Mouse (Mus musculus): Measurements from ENCODE around the gene Slc17a7. TPM values are rescaled to one million over a fixed set of nuclear protein-coding genes. Genes with fewer than 3 reads are reported as not detected.
A peak's percentile ranks its signal among the peaks of the same experiment; 100 is the strongest.

Slc17a7 gene
- polyA plus RNA-seq, 1 experiment from 2014 or later = 3.6 TPM

DNA sequence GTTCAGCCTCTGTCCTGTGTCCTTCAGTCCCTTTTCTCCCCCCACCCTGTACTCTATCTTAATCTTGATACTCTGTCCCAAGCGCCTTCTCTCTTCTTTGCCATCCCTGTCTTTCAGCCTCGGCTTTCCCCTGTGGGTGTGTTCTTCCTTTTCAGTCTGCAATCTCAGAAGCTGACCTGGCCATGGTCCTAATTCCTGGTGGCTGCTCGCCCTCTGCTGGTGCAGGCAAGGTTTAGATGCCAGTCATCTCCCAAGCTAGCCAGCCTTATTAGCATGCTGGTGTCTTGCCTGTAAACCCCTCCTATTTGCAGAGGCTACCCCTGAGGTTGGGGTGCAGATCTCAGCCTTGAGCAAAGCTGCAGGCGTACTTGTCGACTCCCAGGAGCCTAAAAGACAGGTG is 34.7 kb downstream of the Slc17a7 start:
- Histone ChIP-seq H3K4me3 (ENCODE audit: low read depth, low read length) (no peak overlapping the region), H3K9ac (ENCODE audit: low read length) (no peak overlapping the region), H3K27me3 (ENCODE audit: control insufficient read depth, insufficient read depth, low read length) (no peaks in the 10 kb centered on the region), H3K4me2 (ENCODE audit: low read depth, low read length, severe bottlenecking) (no peak overlapping the region), H3K9me3 (ENCODE audit: control insufficient read depth, low read length) (no peaks in the 10 kb centered on the region), H3K4me1 (replicated peaks; ENCODE audit: control insufficient read depth, insufficient read depth, low read length) (0 out of 2 replicates have a peak, but pooled peaks cover 3% of the 10 kb centered on the region), H3K27ac (ENCODE audit: low read depth, low read length) (no peak overlapping the region), H3K36me3 (ENCODE audit: control insufficient read depth, insufficient read depth, low read length) (no peaks in the 10 kb centered on the region)
- no peak for ATAC-seq (replicated peaks; ENCODE audit: low FRiP score)
- WGBS = 18% methylated on average over 5 of the region's 5 CpGs
- peak; percentile 80 for DNase-seq (ENCODE audit: low spot score)

GRCm38 (mm10) chr7:45198961-45199360 is 35.2 kb downstream of the Slc17a7 start:
- 85% methylated on average over 11 of the region's 11 CpGs for WGBS
- Histone ChIP-seq H3K36me3 (ENCODE audit: control insufficient read depth, insufficient read depth, low read length) (no peaks in the 10 kb centered on the region), H3K27ac (ENCODE audit: low read depth, low read length) (no peak overlapping the region), H3K9me3 (ENCODE audit: control insufficient read depth, low read length) (no peaks in the 10 kb centered on the region), H3K4me1 (replicated peaks; ENCODE audit: control insufficient read depth, insufficient read depth, low read length) (0 out of 2 replicates have a peak, but pooled peaks cover 3% of the 10 kb centered on the region), H3K4me2 (ENCODE audit: low read depth, low read length, severe bottlenecking) (no peak overlapping the region), H3K27me3 (ENCODE audit: control insufficient read depth, insufficient read depth, low read length) (no peaks in the 10 kb centered on the region), H3K4me3 (ENCODE audit: low read depth, low read length) (no peak overlapping the region), H3K9ac (ENCODE audit: low read length) (no peak overlapping the region)
- no peak for ATAC-seq (replicated peaks; ENCODE audit: low FRiP score)
- no peak for DNase-seq (ENCODE audit: low spot score)

GRCm38 (mm10) chr7:45202654-45203053 is 38.9 kb downstream of the Slc17a7 start:
- 58% methylated on average over 10 of the region's 10 CpGs for WGBS
- H3K4me1 ChIP-seq (replicated peaks; ENCODE audit: control insufficient read depth, insufficient read depth, low read length) = 0 out of 2 replicates have a peak, but pooled peaks cover 3% of the 10 kb centered on the region
- no peak for DNase-seq (ENCODE audit: low spot score)
- H3K4me3 ChIP-seq (ENCODE audit: low read depth, low read length) = no peak overlapping the region
- no peak overlapping the region for H3K27ac ChIP-seq (ENCODE audit: low read depth, low read length)
- H3K9me3 ChIP-seq (ENCODE audit: control insufficient read depth, low read length) = no peaks in the 10 kb centered on the region
- ATAC-seq (replicated peaks; ENCODE audit: low FRiP score) = no peak
- no peaks in the 10 kb centered on the region for H3K36me3 ChIP-seq (ENCODE audit: control insufficient read depth, insufficient read depth, low read length)
- H3K9ac ChIP-seq (ENCODE audit: low read length) = no peak overlapping the region
- H3K4me2 ChIP-seq (ENCODE audit: low read depth, low read length, severe bottlenecking) = no peak overlapping the region
- H3K27me3 ChIP-seq (ENCODE audit: control insufficient read depth, insufficient read depth, low read length) = no peaks in the 10 kb centered on the region

GRCm38 (mm10) chr7:45204380-45205143 is 40.8 kb downstream of the Slc17a7 start, which contains the start of gene Ccdc155:
TSS of gene Ccdc155 (minus strand) at chr7:45204892.
- Histone ChIP-seq H3K4me2 (ENCODE audit: low read depth, low read length, severe bottlenecking) (peak within 1 kb of the TSS; percentile 44), H3K4me1 (replicated peaks; ENCODE audit: control insufficient read depth, insufficient read depth, low read length) (no peaks in the 10 kb centered on the region), H3K9me3 (ENCODE audit: control insufficient read depth, low read length) (no peaks in the 10 kb centered on the region), H3K9ac (ENCODE audit: low read length) (peak within 1 kb of the TSS; percentile 46), H3K27ac (ENCODE audit: low read depth, low read length) (no peak within 1 kb of the TSS), H3K36me3 (ENCODE audit: control insufficient read depth, insufficient read depth, low read length) (no peaks in the 10 kb centered on the region), H3K4me3 (ENCODE audit: low read depth, low read length) (peak within 1 kb of the TSS; percentile 35), H3K27me3 (ENCODE audit: control insufficient read depth, insufficient read depth, low read length) (no peaks in the 10 kb centered on the region)
- peak; percentile 98 for ATAC-seq (replicated peaks; ENCODE audit: low FRiP score)
- peak; percentile 98 for DNase-seq (ENCODE audit: low spot score)
- 9% methylated on average over 42 of the region's 44 CpGs for WGBS

DNA sequence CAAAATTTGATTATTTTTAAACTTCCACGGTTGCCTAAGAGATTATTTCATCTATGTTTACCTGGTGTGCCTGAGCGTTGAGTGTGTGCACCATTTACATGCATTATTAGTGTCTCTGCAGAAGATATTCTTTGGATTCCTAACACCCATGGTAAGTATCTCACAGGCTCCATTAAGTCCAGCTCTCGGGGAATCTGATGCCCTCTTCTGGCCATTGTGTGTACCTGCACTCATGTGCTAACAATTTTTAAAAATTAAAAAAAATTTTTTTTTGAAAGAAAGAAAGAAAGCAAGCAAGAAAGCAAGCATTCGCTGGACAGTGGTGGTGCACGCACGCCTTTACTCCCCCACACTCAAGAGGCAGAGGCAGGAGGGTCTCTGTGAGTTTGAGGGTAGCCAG is 44.5 kb downstream of the Slc17a7 start:
- H3K9ac ChIP-seq (ENCODE audit: low read length) = no peak overlapping the region
- H3K27me3 ChIP-seq (ENCODE audit: control insufficient read depth, insufficient read depth, low read length) = peaks cover 17% of the 10 kb centered on the region
- DNase-seq (ENCODE audit: low spot score) (no peak), ATAC-seq (replicated peaks; ENCODE audit: low FRiP score) (no peak)
- no peak overlapping the region for H3K27ac ChIP-seq (ENCODE audit: low read depth, low read length)
- no peaks in the 10 kb centered on the region for H3K9me3 ChIP-seq (ENCODE audit: control insufficient read depth, low read length)
- H3K4me2 ChIP-seq (ENCODE audit: low read depth, low read length, severe bottlenecking) = no peak overlapping the region
- WGBS = 84% methylated on average over 6 of the region's 6 CpGs
- no peaks in the 10 kb centered on the region for H3K4me1 ChIP-seq (replicated peaks; ENCODE audit: control insufficient read depth, insufficient read depth, low read length)
- no peak overlapping the region for H3K4me3 ChIP-seq (ENCODE audit: low read depth, low read length)
- H3K36me3 ChIP-seq (ENCODE audit: control insufficient read depth, insufficient read depth, low read length) = no peaks in the 10 kb centered on the region

- Histone ChIP-seq H3K9me3 (ENCODE audit: control insufficient read depth, low read length) (no peaks in the 10 kb centered on the region), H3K4me2 (ENCODE audit: low read depth, low read length, severe bottlenecking) (no peak overlapping the region), H3K4me1 (replicated peaks; ENCODE audit: control insufficient read depth, insufficient read depth, low read length) (no peaks in the 10 kb centered on the region), H3K27me3 (ENCODE audit: control insufficient read depth, insufficient read depth, low read length) (peaks cover 17% of the 10 kb centered on the region), H3K36me3 (ENCODE audit: control insufficient read depth, insufficient read depth, low read length) (no peaks in the 10 kb centered on the region), H3K27ac (ENCODE audit: low read depth, low read length) (no peak overlapping the region), H3K9ac (ENCODE audit: low read length) (no peak overlapping the region), H3K4me3 (ENCODE audit: low read depth, low read length) (no peak overlapping the region)
- WGBS = 81% methylated on average over 10 of the region's 10 CpGs
- ATAC-seq (replicated peaks; ENCODE audit: low FRiP score) (no peak), DNase-seq (ENCODE audit: low spot score) (no peak)
Measured at GRCm38 (mm10) chr7:45211070-45211469, 47.3 kb downstream of the Slc17a7 start.

GRCm38 (mm10) chr7:45211851-45212251 is 48.1 kb downstream of the Slc17a7 start, which contains the start of gene Dkkl1:
TSS of gene Dkkl1 (minus strand) at chr7:45212147.
- no peak within 1 kb of the TSS for H3K4me2 ChIP-seq (ENCODE audit: low read depth, low read length, severe bottlenecking)
- ATAC-seq (replicated peaks; ENCODE audit: low FRiP score) (no peak), DNase-seq (ENCODE audit: low spot score) (no peak)
- no peaks in the 10 kb centered on the region for H3K4me1 ChIP-seq (replicated peaks; ENCODE audit: control insufficient read depth, insufficient read depth, low read length)
- H3K36me3 ChIP-seq (ENCODE audit: control insufficient read depth, insufficient read depth, low read length) = no peaks in the 10 kb centered on the region
- H3K9ac ChIP-seq (ENCODE audit: low read length) = no peak within 1 kb of the TSS
- 8% methylated on average over 17 of the region's 17 CpGs for WGBS
- no peak within 1 kb of the TSS for H3K27ac ChIP-seq (ENCODE audit: low read depth, low read length)
- H3K9me3 ChIP-seq (ENCODE audit: control insufficient read depth, low read length) = no peaks in the 10 kb centered on the region
- H3K27me3 ChIP-seq (ENCODE audit: control insufficient read depth, insufficient read depth, low read length) = peaks cover 17% of the 10 kb centered on the region
- no peak within 1 kb of the TSS for H3K4me3 ChIP-seq (ENCODE audit: low read depth, low read length)

DNA sequence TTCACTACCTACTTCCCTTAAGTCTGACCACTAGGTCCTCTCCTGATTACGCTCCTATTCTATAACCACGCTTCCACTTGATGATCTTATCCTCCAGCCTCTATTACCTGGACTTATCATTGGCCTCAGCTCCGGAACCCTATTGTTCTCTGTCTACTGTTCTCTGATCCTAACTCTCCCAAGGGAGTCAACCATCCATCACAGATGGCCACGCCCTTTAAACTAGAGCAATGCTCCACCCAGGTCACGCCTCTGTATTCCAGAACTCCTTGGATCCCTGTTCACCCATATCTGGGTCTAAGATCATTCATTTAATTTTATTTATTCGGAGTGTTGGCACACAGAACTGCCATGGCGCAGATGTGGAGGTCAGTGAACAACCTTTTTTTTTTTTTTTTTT is 48.6 kb downstream of the Slc17a7 start:
- no peak for DNase-seq (ENCODE audit: low spot score)
- H3K27me3 ChIP-seq (ENCODE audit: control insufficient read depth, insufficient read depth, low read length) = peaks cover 17% of the 10 kb centered on the region
- 73% methylated on average over 7 of the region's 7 CpGs for WGBS

DNA sequence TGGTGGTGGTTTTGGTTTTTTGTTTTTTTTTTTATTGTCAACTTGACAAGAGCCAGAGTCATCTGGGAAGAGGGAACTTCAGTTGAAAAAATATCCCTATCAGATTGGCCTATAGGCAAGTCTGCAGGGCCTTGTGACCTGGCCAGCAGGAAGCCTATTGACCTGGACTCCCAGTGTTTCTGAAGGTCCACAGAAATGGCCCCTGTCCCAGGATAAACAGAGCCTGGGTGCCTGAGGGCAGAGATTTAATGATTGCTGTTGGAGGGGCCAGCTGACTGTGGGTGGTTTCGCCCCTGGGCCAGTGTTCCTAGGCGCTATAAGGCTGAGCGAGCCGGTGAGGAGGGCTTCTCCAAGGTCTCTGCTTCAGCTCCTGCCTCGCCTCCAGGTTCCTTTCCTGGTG is 50.0 kb downstream of the Slc17a7 start:
- H3K27me3 ChIP-seq (ENCODE audit: control insufficient read depth, insufficient read depth, low read length) = peaks cover 17% of the 10 kb centered on the region
- H3K4me3 ChIP-seq (ENCODE audit: low read depth, low read length) = no peak overlapping the region
- no peaks in the 10 kb centered on the region for H3K9me3 ChIP-seq (ENCODE audit: control insufficient read depth, low read length)
- H3K4me1 ChIP-seq (replicated peaks; ENCODE audit: control insufficient read depth, insufficient read depth, low read length) = peaks cover 4% of the 10 kb centered on the region
- no peak overlapping the region for H3K4me2 ChIP-seq (ENCODE audit: low read depth, low read length, severe bottlenecking)
- H3K27ac ChIP-seq (ENCODE audit: low read depth, low read length) = no peak overlapping the region
- no peak overlapping the region for H3K9ac ChIP-seq (ENCODE audit: low read length)
- H3K36me3 ChIP-seq (ENCODE audit: control insufficient read depth, insufficient read depth, low read length) = peaks cover 5% of the 10 kb centered on the region
- DNase-seq (ENCODE audit: low spot score) (no peak), ATAC-seq (replicated peaks; ENCODE audit: low FRiP score) (no peak)
- 67% methylated on average over 5 of the region's 5 CpGs for WGBS

More for the DNA sequence above, 48.6 kb downstream of the Slc17a7 start:
- Histone ChIP-seq H3K4me2 (ENCODE audit: low read depth, low read length, severe bottlenecking) (no peak overlapping the region), H3K9ac (ENCODE audit: low read length) (no peak overlapping the region), H3K4me3 (ENCODE audit: low read depth, low read length) (no peak overlapping the region), H3K9me3 (ENCODE audit: control insufficient read depth, low read length) (no peaks in the 10 kb centered on the region), H3K36me3 (ENCODE audit: control insufficient read depth, insufficient read depth, low read length) (no peaks in the 10 kb centered on the region), H3K27ac (ENCODE audit: low read depth, low read length) (no peak overlapping the region), H3K4me1 (replicated peaks; ENCODE audit: control insufficient read depth, insufficient read depth, low read length) (peaks cover 4% of the 10 kb centered on the region)
- ATAC-seq (replicated peaks; ENCODE audit: low FRiP score) = no peak

Data from forebrain, embryonic 11.5 days (tissue).